Mouse (Mus musculus) MEL (cell line): Measurements from ENCODE around the gene Gjc2.
A peak's percentile ranks its signal among the peaks of the same experiment; 100 is the strongest.

Experiments
- CHD1 ChIP-seq: IDR thresholded peaks from 2 replicates; pipeline ENCODE4 v1.6.1; 2012; ENCODE audit warnings: low read depth, mild to moderate bottlenecking, inconsistent platforms, low read length, improper control_type of control experiment
- CHD2 ChIP-seq: IDR thresholded peaks from 2 replicates; pipeline ENCODE4 v1.6.1; 2011; ENCODE audit warnings: low read length, improper control_type of control experiment
- CTCF ChIP-seq, 3 experiments: IDR thresholded peaks in 2 of 3; conservative IDR thresholded peaks in 1 of 3; 2 replicates each; pipeline ENCODE4 v1.5.1; 2011 to 2012; ENCODE audit warnings: low read length in 3 of 3, low read depth in 2 of 3, mild to moderate bottlenecking in 2 of 3, improper control_type of control experiment in 1 of 3, inconsistent platforms in 1 of 3, mixed read lengths in 1 of 3, moderate library complexity in 1 of 3; ENCODE audit not compliant: control insufficient read depth in 1 of 3, insufficient read depth in 1 of 3, poor library complexity in 1 of 3, severe bottlenecking in 1 of 3
- E2F4 ChIP-seq: IDR thresholded peaks from 2 replicates; pipeline ENCODE4 v1.6.1; 2011; ENCODE audit warnings: low read depth, low read length, improper control_type of control experiment, borderline replicate concordance
- EP300 ChIP-seq, 2 experiments: IDR thresholded peaks; 2 replicates each; pipeline ENCODE4 v1.6.1; 2011; ENCODE audit warnings: improper control_type of control experiment in 2 of 2, low read length in 2 of 2, low read depth in 1 of 2, mild to moderate bottlenecking in 1 of 2
- JUND ChIP-seq: IDR thresholded peaks from 2 replicates; pipeline ENCODE4 v1.6.1; 2011; ENCODE audit warnings: low read depth, mild to moderate bottlenecking, improper control_type of control experiment, low read length
- NELFE ChIP-seq: IDR thresholded peaks from 2 replicates; pipeline ENCODE4 v1.6.1; 2011; ENCODE audit warnings: low read depth, low read length, improper control_type of control experiment
- POLR2A ChIP-seq, 2 experiments: IDR thresholded peaks; 2 replicates each; pipeline ENCODE4 v1.6.1; 2011 to 2012; ENCODE audit warnings: low read length in 2 of 2, mild to moderate bottlenecking in 2 of 2, control low read depth in 1 of 2, improper control_type of control experiment in 1 of 2, low read depth in 1 of 2, moderate library complexity in 1 of 2; ENCODE audit not compliant: control insufficient read depth in 1 of 2, insufficient read depth in 1 of 2, poor library complexity in 1 of 2
- POLR2AphosphoS2 ChIP-seq: IDR thresholded peaks from 2 replicates; pipeline ENCODE4 v1.6.1; 2011; ENCODE audit warnings: low read length, improper control_type of control experiment
- POLR2AphosphoS5 ChIP-seq: IDR thresholded peaks from 2 replicates; pipeline ENCODE4 v1.6.1; 2012; ENCODE audit warnings: low read depth, borderline replicate concordance, mild to moderate bottlenecking, inconsistent platforms, low read length, moderate library complexity, mixed read lengths
- TAL1 ChIP-seq: IDR thresholded peaks from 2 replicates; pipeline ENCODE4 v1.6.1; 2012; ENCODE audit warnings: mild to moderate bottlenecking, inconsistent platforms, low read length, moderate library complexity, mixed read lengths
- TCF12 ChIP-seq: IDR thresholded peaks from 2 replicates; pipeline ENCODE4 v1.6.1; 2014; ENCODE audit warnings: low read depth, mild to moderate bottlenecking, inconsistent platforms, low read length, improper control_type of control experiment, moderate library complexity
- ZC3H11A ChIP-seq: IDR thresholded peaks from 2 replicates; pipeline ENCODE4 v1.6.1; 2012; ENCODE audit warnings: low read depth, mild to moderate bottlenecking, inconsistent platforms, low read length, improper control_type of control experiment
- ZKSCAN1 ChIP-seq: IDR thresholded peaks from 2 replicates; pipeline ENCODE4 v1.6.1; 2012; ENCODE audit warnings: low read depth, mild to moderate bottlenecking, inconsistent platforms, low read length, improper control_type of control experiment, moderate library complexity

DNA sequence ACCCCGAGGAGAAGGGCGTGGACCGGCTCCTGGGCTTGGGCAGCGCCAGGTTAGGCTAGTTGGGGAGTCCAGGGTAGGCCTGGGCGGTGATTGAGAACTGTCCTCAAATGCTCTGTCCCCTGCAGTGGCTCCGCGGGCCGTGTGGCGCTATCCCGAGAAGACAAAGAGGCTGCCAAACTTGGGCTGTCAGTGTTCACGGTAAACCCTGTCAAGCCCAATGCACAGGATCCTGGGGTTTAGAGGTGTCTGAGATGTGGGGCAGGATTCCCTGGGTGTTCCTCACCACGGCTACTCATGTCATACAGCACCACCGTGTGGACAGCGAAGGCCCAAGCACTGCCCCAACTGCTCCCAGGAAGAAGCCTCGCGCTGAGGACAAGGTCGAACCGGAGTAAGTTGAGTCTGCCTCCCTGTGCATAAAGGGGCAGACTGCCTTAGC, 26.0 kb upstream of the Gjc2 start:
- peak; percentile 55 to 73 (median 66) for TF ChIP-seq CTCF (IDR thresholded peaks at IDR 0.05 in 2 of 3, conservative IDR thresholded peaks at IDR 0.05 in 1 of 3; ENCODE audit: control insufficient read depth in 1 of 3, insufficient read depth in 1 of 3, low read depth in 2 of 3, low read length in 3 of 3, poor library complexity in 1 of 3, severe bottlenecking in 1 of 3)
- no peak for TF ChIP-seq ZKSCAN1
- no peak for TF ChIP-seq TCF12
- no peak for TF ChIP-seq CHD2
- no peak for TF ChIP-seq POLR2AphosphoS2
- no peak for TF ChIP-seq POLR2A (IDR thresholded peaks at IDR 0.05; ENCODE audit: control insufficient read depth in 1 of 2, insufficient read depth in 1 of 2, low read depth in 1 of 2, low read length in 2 of 2, poor library complexity in 1 of 2)
- TF ChIP-seq E2F4 = no peak
- TF ChIP-seq EP300 (IDR thresholded peaks at IDR 0.05; ENCODE audit: low read depth in 1 of 2, low read length in 2 of 2) = no peak; a peak in 1 of 4 replicates
- no peak for TF ChIP-seq TAL1
- no peak for TF ChIP-seq ZC3H11A
- no peak for TF ChIP-seq NELFE
- no peak for TF ChIP-seq JUND
- TF ChIP-seq POLR2AphosphoS5 = no peak
- TF ChIP-seq CHD1 = no peak
